Mouse (Mus musculus) fibroblast of lung, adult 2 months (primary cell): Measurements from ENCODE around the gene Gm20671.
A peak's percentile ranks its signal among the peaks of the same experiment; 100 is the strongest.
"Not testable (repeated sequence)": the region's sequence is repeated elsewhere in the genome, so short reads cannot be mapped to it uniquely, and the experiment has no call there.

Experiments
- DNase-seq: peaks from one replicate; pipeline ENCODE4 v3.0.0-alpha.2; 2011; ENCODE audit warnings: low read depth

The Gm20671 gene

GRCm38 (mm10) chr5:32733892-32734291 lies 93.0 kb downstream of the Gm20671 start:
- not testable (repeated sequence) for DNase-seq

GRCm38 (mm10) chr5:32728851-32729250 lies 98.1 kb downstream of the Gm20671 start:
- DNase-seq = no peak

DNA sequence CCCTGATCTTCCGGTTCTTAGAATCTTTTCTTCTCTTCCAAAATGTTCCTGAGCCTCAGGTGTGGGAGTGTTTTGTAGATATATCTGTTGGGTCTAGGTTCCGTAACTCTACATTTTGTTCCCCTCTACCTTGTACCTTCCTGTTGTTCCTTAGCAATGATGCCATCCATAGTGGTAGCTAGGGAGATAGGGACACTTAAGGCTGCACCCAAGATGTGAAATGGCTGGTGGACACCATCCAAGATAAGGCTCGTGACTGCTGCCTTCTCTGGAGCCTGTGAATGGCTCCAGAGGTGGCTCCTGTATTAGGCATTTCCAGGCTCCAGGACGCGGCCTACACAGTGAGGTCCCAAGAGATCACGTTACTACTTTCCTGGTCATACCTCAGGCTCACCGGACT lies 98.6 kb downstream of the Gm20671 start:
- DNase-seq = no peak

- DNase-seq = peak; percentile 52
Measured at GRCm38 (mm10) chr5:32725397-32725796, 101.5 kb downstream of the Gm20671 start.

- no peak for DNase-seq
Measured at GRCm38 (mm10) chr5:32723981-32724380, 102.9 kb downstream of the Gm20671 start.

- not testable (repeated sequence) for DNase-seq
Measured at GRCm38 (mm10) chr5:32722711-32723110, 104.2 kb downstream of the Gm20671 start.

DNA sequence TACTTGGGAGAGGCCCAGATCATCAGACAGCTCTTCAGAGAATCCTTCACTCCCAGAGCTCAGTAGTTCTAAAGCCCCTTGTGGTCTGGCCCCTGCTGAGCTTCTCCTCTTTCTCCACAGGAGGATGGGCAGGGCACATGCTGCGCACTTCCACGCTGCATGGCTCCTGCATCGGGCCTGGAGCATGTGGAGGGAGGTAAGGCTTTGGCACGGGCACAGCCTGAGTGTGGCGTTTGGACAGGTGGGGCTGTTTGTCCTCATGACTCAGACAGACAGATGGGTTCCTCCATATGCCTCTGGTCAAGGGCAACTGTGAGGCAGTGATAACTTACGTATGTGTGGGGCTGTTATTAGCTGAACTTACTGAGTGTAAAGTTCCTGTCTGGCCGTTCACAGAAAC lies 104.6 kb downstream of the Gm20671 start:
- DNase-seq = no peak

- DNase-seq = no peak
Measured at GRCm38 (mm10) chr5:32721316-32721715, 105.6 kb downstream of the Gm20671 start.

GRCm38 (mm10) chr5:32720416-32720815 lies 106.5 kb downstream of the Gm20671 start:
- DNase-seq = no peak

- DNase-seq = no peak
Measured at GRCm38 (mm10) chr5:32718916-32719315, 108.0 kb downstream of the Gm20671 start.

DNA sequence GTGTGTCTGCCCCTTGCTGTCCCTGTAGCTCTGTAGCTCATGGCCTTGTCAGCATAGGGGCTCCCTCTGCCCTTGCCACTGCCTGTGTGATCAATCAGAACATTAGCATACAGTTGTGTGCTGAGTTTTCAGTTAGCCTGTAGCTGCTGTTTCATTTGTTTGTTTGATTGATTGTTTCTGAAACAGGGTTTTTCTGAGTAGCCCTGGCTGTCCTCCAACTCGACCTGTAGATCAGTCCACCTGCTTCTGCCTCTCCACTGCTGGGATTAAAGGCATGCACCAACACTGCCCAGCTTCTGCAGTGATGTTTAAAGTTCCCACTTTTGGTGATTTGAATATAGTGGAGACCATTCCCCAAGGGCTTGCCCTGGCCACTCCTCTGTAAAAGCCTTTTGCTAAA lies 109.2 kb downstream of the Gm20671 start:
- no peak for DNase-seq

DNA sequence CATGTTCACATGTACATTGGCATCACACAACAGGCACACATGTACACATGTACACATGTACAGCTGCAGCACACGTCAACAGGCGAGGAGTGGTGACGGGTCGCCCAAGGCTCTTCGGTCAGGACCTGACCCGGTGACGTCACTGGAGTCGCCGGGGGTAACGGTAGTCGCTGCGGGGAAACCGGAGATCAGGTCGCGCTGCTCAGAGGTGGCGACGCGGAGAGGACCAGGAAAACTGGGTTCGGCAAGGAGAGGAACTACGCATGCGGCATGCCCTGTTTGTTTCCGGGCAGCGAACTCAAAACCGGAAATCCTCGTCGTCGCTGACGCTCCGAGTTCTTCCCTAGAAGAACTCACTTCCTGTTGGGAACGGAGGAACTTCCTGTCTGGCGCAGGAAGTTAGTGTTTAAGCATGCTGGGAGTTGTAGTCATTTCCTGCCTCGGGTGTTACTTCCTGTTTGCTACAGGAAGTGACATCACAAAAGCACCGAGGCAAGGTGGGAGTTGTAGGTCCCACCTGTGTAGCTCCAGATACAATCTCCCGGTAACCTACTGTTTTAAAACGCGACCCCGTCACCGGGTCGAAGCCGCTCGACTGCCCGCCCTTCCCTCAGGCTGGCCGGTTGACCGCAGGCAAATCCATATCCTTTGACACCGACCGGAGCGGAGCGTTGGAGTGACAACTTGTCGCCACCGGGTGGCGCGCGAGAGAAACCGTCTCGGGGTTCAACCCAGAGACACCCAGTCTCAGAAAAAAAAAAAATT lies 113.0 kb downstream of the Gm20671 start:
- peak; percentile 98 for DNase-seq

DNA sequence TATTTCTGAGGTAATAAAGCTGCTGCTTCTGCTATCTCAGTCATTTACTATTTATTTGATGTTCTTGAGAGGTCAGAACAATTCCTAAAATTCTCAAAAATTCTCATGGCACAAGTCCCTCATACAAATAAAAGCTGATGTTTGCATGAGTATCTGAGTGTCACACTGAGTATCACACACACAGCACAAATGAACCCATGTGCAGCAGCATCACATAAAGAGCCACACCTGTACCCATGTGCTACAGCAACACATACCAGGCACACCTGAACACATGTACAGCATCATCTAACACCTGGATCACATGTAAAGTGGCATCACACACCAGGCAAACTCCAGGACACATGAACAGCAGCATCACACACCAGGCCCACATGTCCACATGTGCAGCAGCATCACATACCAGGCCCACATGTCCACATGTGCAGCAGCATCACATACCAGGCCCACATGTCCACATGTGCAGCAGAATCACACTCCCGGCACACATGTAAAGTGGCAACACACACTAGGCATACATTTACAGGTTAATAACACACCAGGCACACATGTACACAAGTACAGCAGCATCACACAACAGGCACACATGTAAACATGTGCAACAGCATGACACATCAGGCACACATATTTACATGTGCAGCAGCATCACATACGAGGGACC lies 113.7 kb downstream of the Gm20671 start:
- no peak for DNase-seq

DNA sequence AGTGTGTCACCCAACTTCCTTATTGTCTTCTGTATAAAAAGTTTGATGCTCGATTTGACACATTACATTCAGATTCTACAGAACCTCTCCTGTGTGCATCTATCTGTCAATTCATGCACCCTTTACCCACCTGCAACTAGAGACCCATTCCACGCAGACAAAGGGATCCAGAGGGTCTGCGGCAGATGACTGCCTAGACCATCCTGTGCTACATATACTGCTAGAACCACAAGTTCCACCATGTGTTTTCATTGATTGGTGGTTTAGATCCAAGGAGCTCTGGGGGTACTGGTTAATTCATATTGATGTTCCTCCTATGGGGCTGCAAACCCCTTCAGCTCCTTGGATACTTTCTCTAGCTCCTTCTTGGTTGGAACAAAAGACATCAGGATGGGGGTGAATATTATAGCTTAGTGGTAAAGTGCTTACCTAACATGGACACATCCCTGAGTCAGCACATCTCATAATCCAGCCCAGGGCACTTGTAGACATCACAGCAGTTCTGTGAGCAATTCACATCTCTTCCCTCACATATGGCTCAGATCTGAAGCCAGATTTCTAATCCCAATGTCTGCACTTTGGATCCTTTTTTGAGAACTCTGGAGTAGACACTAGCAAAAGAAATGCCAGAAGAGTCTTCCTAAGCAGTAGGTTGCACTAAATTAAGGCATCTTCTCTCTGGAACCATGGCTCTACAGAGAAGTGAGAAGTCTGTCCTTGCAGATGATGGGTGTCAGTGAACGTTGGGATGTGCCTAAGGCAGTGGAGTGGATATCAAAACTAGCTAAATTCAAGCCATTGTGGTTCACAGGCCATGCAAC lies 114.5 kb downstream of the Gm20671 start:
- DNase-seq = no peak

DNA sequence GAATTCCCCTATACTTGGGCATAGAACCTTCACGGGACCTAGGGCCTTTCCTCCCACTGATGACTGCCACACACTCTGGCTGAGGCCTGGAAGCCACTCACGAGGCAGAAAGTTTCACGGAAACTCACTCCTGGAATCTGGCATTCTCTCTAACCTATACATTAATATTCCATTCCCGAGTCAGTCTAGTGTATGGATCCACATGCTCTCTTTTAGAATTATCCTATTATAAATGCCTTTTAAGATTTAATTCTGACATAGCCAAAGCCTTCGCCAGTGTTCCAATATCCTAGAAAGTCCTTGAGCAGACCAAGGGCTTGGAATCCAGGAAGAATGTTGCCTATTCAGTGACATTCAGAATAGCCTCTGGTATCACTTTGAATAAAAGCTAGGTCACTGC lies 115.4 kb downstream of the Gm20671 start:
- DNase-seq = no peak

DNA sequence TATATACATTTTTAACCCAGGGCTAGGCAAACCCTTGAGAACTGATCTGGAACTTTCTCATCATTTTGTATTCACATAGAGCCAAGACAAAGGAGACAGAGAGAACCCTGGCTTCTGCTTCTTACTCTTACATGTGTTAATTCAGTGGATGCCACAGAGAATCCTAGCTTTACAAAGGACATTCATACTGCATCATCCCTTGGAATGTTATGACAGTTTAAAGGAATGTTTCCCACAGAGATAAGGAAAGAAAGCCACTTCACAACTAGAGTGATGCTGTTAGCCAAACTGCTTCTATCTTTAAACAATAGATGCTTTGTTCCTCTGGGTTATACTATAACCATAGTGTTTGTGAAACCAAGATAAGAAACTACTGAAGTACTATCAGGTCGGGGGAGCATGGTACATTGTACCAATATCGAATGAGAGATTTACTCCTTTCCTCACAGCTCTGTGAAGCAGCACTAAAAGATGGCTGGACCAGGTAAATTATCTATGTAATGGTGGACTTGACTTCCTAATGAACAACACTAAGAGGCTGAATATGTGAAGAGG lies 120.6 kb downstream of the Gm20671 start:
- no peak for DNase-seq

GRCm38 (mm10) chr5:32697208-32697867 lies 129.6 kb downstream of the Gm20671 start:
- DNase-seq = no peak

DNA sequence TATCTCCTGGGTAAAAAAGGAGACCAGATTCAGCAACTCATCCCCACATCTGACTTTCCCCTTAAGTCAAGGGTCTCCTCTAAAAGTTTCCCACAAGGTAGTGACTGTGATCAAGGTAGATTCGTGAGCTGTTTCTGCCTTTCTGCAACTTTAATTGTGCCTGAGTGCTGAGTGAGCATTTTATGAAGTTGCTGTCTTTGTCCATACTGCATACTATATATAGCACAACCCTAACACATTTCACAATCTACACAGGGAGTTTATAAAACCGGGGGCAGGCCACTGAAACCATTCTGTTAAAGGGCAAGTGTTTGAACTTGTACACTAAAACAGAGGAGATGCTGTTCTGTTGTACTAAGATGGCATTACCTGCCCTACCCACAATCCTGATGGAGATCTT lies 133.5 kb downstream of the Gm20671 start:
- DNase-seq = no peak
